8 mouse cellular contexts compared by ENCODE assay signal in the genomic region with DNA sequence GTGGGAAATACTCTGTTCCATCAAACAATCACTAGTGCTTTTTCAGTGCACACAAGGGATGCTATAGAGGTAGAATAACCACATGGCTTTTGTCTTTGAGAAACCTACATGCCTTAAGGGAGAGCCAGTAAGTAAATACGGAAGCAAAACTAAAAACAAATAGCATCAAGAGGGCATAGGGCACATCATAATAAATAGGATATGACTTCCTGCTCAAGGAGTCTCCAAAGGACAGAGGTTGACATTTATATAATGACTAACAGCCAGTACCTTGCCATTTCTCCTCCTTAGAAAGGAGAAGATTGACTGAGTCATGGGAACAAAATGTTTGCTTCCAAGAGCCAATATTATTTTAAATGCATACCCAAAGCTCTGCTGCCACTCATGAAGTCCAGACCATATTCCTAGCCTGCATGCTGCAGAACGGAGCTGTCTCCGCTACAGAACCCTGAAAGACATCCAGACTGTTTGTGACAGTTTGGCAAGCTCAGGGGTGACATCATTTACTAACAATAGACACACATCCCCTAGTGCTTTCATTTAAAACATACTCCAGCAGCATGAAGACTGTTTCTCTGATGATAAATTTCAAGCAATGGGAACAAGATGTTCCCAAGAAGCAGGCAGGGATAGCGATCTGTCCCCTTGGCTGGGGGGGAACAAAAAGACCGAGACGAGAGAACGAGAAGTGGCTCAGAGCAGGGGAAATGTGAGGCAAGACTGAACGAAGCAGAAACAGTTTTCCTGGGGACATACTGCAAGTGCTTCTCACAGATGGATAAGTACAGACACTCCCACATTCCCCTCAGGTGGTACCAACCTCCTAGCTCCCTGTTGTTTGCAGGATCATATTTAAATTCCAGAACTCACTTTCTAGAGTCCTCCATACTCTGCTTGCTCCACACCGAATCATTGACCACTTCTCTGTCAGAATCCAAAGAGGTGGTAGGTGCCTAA. TPM values are rescaled to one million over a fixed set of nuclear protein-coding genes. Genes with fewer than 3 reads are reported as not detected.
DNase-seq lines count a peak whose midpoint lies in the region; ATAC-seq lines count a peak whose summit lies in the region.

No protein-coding gene starts in this region.

- no peaks in the 10 kb centered on the region for H3K9me3 ChIP-seq in hindbrain, embryonic 15.5 days
- no peaks in the 10 kb centered on the region for H3K9me3 ChIP-seq in hindbrain, embryonic 13.5 days
- H3K9me3 ChIP-seq in heart, embryonic 11.5 days (replicated peaks; ENCODE audit: control insufficient read depth, low read length) = no peaks in the 10 kb centered on the region

- no peak overlapping the region for H3K4me3 ChIP-seq in hindbrain, embryonic 15.5 days
- H3K4me3 ChIP-seq in hindbrain, embryonic 13.5 days = no peak overlapping the region
- peak overlapping the region; percentile 48; the same call in 1 of the 2 replicates for H3K4me3 ChIP-seq in brown adipose tissue, adult 24 weeks (ENCODE audit: insufficient read depth, low read depth, low read length)
- H3K4me3 ChIP-seq in heart, embryonic 11.5 days (ENCODE audit: low read depth, low read length) = no peak overlapping the region

- H3K27ac ChIP-seq in hindbrain, embryonic 15.5 days (replicated peaks) = peak overlapping the region; percentile 20; the same call in 1 of the 2 replicates
- H3K27ac ChIP-seq in hindbrain, embryonic 13.5 days = no peak overlapping the region
- H3K27ac ChIP-seq in brown adipose tissue, adult 24 weeks (replicated peaks; ENCODE audit: low read depth, low read length) = peak overlapping the region; percentile 94
- H3K27ac ChIP-seq in heart, embryonic 11.5 days (ENCODE audit: low read depth, low read length) = no peak overlapping the region

- peak; percentile 57 to 69 for DNase-seq in layer of hippocampus, adult 8-10 months (ENCODE audit: low spot score in 2 of 2)
- no peak for DNase-seq in yolk sac, embryonic 10.5 days (ENCODE audit: low spot score)
- DNase-seq in urinary bladder, adult 2 months (ENCODE audit: low spot score) = no peak

- no peaks in the 10 kb centered on the region for H3K4me1 ChIP-seq in hindbrain, embryonic 15.5 days (replicated peaks)
- H3K4me1 ChIP-seq in hindbrain, embryonic 13.5 days (replicated peaks) = no peaks in the 10 kb centered on the region
- peaks cover 5% of the 10 kb centered on the region for H3K4me1 ChIP-seq in brown adipose tissue, adult 24 weeks (ENCODE audit: control insufficient read depth, insufficient read depth, insufficient read length, low read length)
- no peaks in the 10 kb centered on the region for H3K4me1 ChIP-seq in heart, embryonic 11.5 days (ENCODE audit: control insufficient read depth, insufficient read depth, low read length)

- H3K27me3 ChIP-seq in hindbrain, embryonic 15.5 days = no peaks in the 10 kb centered on the region
- peaks cover 9% of the 10 kb centered on the region; the same call in 1 of the 2 replicates for H3K27me3 ChIP-seq in hindbrain, embryonic 13.5 days
- no peaks in the 10 kb centered on the region for H3K27me3 ChIP-seq in heart, embryonic 11.5 days (ENCODE audit: control insufficient read depth, insufficient read depth, low read length)

- no peak for ATAC-seq in hindbrain, embryonic 15.5 days (ENCODE audit: low FRiP score, low read depth)
- ATAC-seq in hindbrain, embryonic 13.5 days (ENCODE audit: low FRiP score) = no peak
- no peak for ATAC-seq in heart, embryonic 11.5 days (replicated peaks; ENCODE audit: insufficient number of reproducible peaks, low FRiP score, low TSS enrichment)
- ATAC-seq in monocyte, adult 5-6 weeks (replicated peaks; ENCODE audit: insufficient number of reproducible peaks, low FRiP score, low TSS enrichment, poor library complexity, severe bottlenecking) = peak; percentile 77

- no peak overlapping the region for H3K9ac ChIP-seq in hindbrain, embryonic 15.5 days
- no peak overlapping the region for H3K9ac ChIP-seq in hindbrain, embryonic 13.5 days
- H3K9ac ChIP-seq in heart, embryonic 11.5 days (ENCODE audit: low read depth, low read length) = no peak overlapping the region

- no peak overlapping the region for H3K4me2 ChIP-seq in hindbrain, embryonic 15.5 days
- H3K4me2 ChIP-seq in hindbrain, embryonic 13.5 days = no peak overlapping the region
- H3K4me2 ChIP-seq in heart, embryonic 11.5 days = peak overlapping the region; percentile 27; the same call in 1 of the 2 replicates

- WGBS in hindbrain, embryonic 15.5 days = 67% methylated on average over 9 of the region's 9 CpGs
- 71% methylated on average over 9 of the region's 9 CpGs for WGBS in hindbrain, embryonic 13.5 days
- 56% methylated on average over 9 of the region's 9 CpGs for WGBS in heart, embryonic 11.5 days (ENCODE audit: insufficient replicate concordance)

- no peaks in the 10 kb centered on the region for H3K36me3 ChIP-seq in hindbrain, embryonic 15.5 days
- no peaks in the 10 kb centered on the region for H3K36me3 ChIP-seq in hindbrain, embryonic 13.5 days
- H3K36me3 ChIP-seq in heart, embryonic 11.5 days (ENCODE audit: control insufficient read depth, insufficient read depth, low read length) = no peaks in the 10 kb centered on the region

RNA-seq across cellular contexts. Expression of gene Nyx, which starts 3.5 kb away (rescaled TPM):
- polyA plus RNA-seq in hindbrain, embryonic 15.5 days (2015; fragmentation: Nextera tagmentation; extraction: Ambion mirVana) = 0.31 and 0.35 TPM in 2 replicates
- polyA plus RNA-seq in hindbrain, embryonic 13.5 days (2015; fragmentation: Nextera tagmentation; extraction: Ambion mirVana) = 0.18 and 0.22 TPM in 2 replicates
- not detected in 2 replicates for polyA plus RNA-seq in brown adipose tissue, adult 24 weeks (2012; ENCODE audit: insufficient read depth, insufficient read length, missing spikeins)
- polyA plus RNA-seq in heart, embryonic 11.5 days (2014; fragmentation: Nextera tagmentation; extraction: Ambion mirVana) = 0.06 TPM in 1 of 2 replicates, not detected in the other
- 1 to 10 TPM in 1 of 4 experiments, under 1 TPM in 3; 0.57 to 1.1 (median 0.69) TPM for total RNA-seq in layer of hippocampus, adult 8-10 months (2022)
- 0.67 to 1.6 TPM (median 0.75 TPM) in 3 replicates for total RNA-seq in monocyte, adult 5-6 weeks (2017)
- polyA plus RNA-seq in urinary bladder, adult 2 months (2012; rRNA removed) = 0.04 and 0.07 TPM in 2 replicates

Comparison
In these comparisons a context has a peak if more than half of its experiments do, and no peak if none do; other contexts are left out.
1. H3K27ac ChIP-seq: peak in hindbrain, embryonic 15.5 days (single experiment) and brown adipose tissue, adult 24 weeks (single experiment); none in hindbrain, embryonic 13.5 days (single experiment) and heart, embryonic 11.5 days (single experiment).
2. DNase-seq: peak in layer of hippocampus, adult 8-10 months (2 of 2); none in yolk sac, embryonic 10.5 days (single experiment) and urinary bladder, adult 2 months (single experiment).